Mouse (Mus musculus) heart, postnatal 0 days (tissue): ENCODE data around the gene Fgf18. TPM values are rescaled to one million over a fixed set of nuclear protein-coding genes. Genes with fewer than 3 reads are reported as not detected.

Experiments
- ATAC-seq: fragments of 200-750 bp; cut with Nextera tagmentation; 2 replicates; pipeline ENCODE4 v1.8.0; 2017; ENCODE audit warnings: low read depth, moderate number of reproducible peaks, moderate library complexity; ENCODE audit not compliant: insufficient read depth
- DNase-seq: peaks from one replicate; pipeline ENCODE4 v3.0.0-alpha.2; 2016; ENCODE audit warnings: low spot score
- H3K27ac ChIP-seq: fragments of 300-500 bp; sonication (generic); 2 replicates; pipeline ENCODE4 v1.5.1; 2014; ENCODE audit warnings: low read depth, mild to moderate bottlenecking
- H3K27me3 ChIP-seq: fragments of 300-500 bp; sonication (generic); 2 replicates; pipeline ENCODE4 v1.6.1; 2014; ENCODE audit warnings: low read length, mixed read lengths; ENCODE audit not compliant: control insufficient read depth, insufficient read depth
- H3K36me3 ChIP-seq: fragments of 300-500 bp; sonication (generic); replicated peaks from 2 replicates; pipeline ENCODE4 v1.6.1; 2014; ENCODE audit warnings: low read length, mixed read lengths; ENCODE audit not compliant: control insufficient read depth, insufficient read depth
- H3K4me1 ChIP-seq: fragments of 300-500 bp; sonication (generic); 2 replicates; pipeline ENCODE4 v1.6.1; 2014; ENCODE audit warnings: antibody characterized with exemption; ENCODE audit not compliant: control insufficient read depth, insufficient read depth
- H3K4me2 ChIP-seq: fragments of 300-500 bp; sonication (generic); 2 replicates; pipeline ENCODE4 v1.6.1; 2014; ENCODE audit warnings: low read depth, mild to moderate bottlenecking, low read length, moderate library complexity
- H3K4me3 ChIP-seq: fragments of 300-500 bp; sonication (generic); 2 replicates; pipeline ENCODE4 v1.5.1; 2014; ENCODE audit warnings: low read depth, low read length
- H3K9ac ChIP-seq: fragments of 300-500 bp; sonication (generic); replicated peaks from 2 replicates; pipeline ENCODE4 v1.6.1; 2014; ENCODE audit warnings: low read depth, low read length, mixed read lengths
- H3K9me3 ChIP-seq: fragments of 300-500 bp; sonication (generic); replicated peaks from 2 replicates; pipeline ENCODE4 v1.6.1; 2016; ENCODE audit warnings: low read length; ENCODE audit not compliant: control insufficient read depth
- CTCF ChIP-seq: IDR thresholded peaks from 2 replicates; pipeline ENCODE4 v1.5.1; 2016; ENCODE audit warnings: antibody characterized with exemption, control low read depth, low read depth
- EP300 ChIP-seq: IDR thresholded peaks from 2 replicates; pipeline ENCODE4 v1.6.1; 2016; ENCODE audit warnings: antibody characterized with exemption, low read depth
- WGBS: fragments of 180-500 bp; shearing (Covaris S2); extraction: QIAGEN DNeasy Blood & Tissue Kit; methylation state at CpG from one replicate; pipeline ENCODE4 v1.1.7; 2014; 5-methylcytosine and 5-hydroxymethylcytosine counted together
- polyA plus RNA-seq: library from polyadenylated mRNA; unstranded; fragments of >200 nt; fragmentation: Nextera tagmentation; extraction: Ambion mirVana; gene quantifications from 2 replicates; pipeline ENCODE4 v1.2.1, GENCODE M21; 2015
- total RNA-seq: library from RNA; depleted of rRNA; stranded (reverse); fragments of >200 nt; gene quantifications from 2 replicates; pipeline ENCODE4 v1.2.3, GENCODE M21; 2014; ENCODE audit warnings: low replicate concordance

The Fgf18 gene
- total and polyA plus RNA-seq, 2 experiments from 2014 or later = 10.5 to 10.7 TPM

- WGBS = 67% methylated on average over 8 of the region's 8 CpGs
- 0 out of 2 replicates have a peak, but pooled peaks cover 7% of the 10 kb centered on the region for H3K27me3 ChIP-seq
- H3K9me3 ChIP-seq = no peaks in the 10 kb centered on the region
- no peak overlapping the region for H3K4me3 ChIP-seq
- H3K27ac ChIP-seq = no peak overlapping the region
- no peaks in the 10 kb centered on the region for H3K36me3 ChIP-seq
- TF ChIP-seq EP300 = no peak
- TF ChIP-seq CTCF = no peak
- peaks cover 6% of the 10 kb centered on the region for H3K4me1 ChIP-seq
- DNase-seq (no peak), ATAC-seq (no peak)
- no peak overlapping the region for H3K4me2 ChIP-seq
- no peak overlapping the region for H3K9ac ChIP-seq
Measured at GRCm38 (mm10) chr11:33119556-33119955, 27.6 kb downstream of the Fgf18 start.

GRCm38 (mm10) chr11:33119116-33119515 is 28.1 kb downstream of the Fgf18 start:
- no peak for ATAC-seq
- Histone ChIP-seq H3K9ac (no peak overlapping the region), H3K4me1 (peaks cover 6% of the 10 kb centered on the region), H3K27me3 (0 out of 2 replicates have a peak, but pooled peaks cover 7% of the 10 kb centered on the region), H3K9me3 (no peaks in the 10 kb centered on the region), H3K4me2 (no peak overlapping the region), H3K4me3 (no peak overlapping the region), H3K36me3 (no peaks in the 10 kb centered on the region), H3K27ac (no peak overlapping the region)
- TF ChIP-seq EP300 (no peak), CTCF (no peak)
- DNase-seq = no peak
- WGBS = 81% methylated on average over 7 of the region's 7 CpGs

GRCm38 (mm10) chr11:33118480-33118879 is 28.7 kb downstream of the Fgf18 start:
- DNase-seq = no peak
- ATAC-seq = no peak
- H3K27me3 ChIP-seq = 0 out of 2 replicates have a peak, but pooled peaks cover 7% of the 10 kb centered on the region
- WGBS = 66% methylated on average over 6 of the region's 6 CpGs
- no peak overlapping the region for H3K4me2 ChIP-seq
- TF ChIP-seq CTCF = no peak
- no peak for TF ChIP-seq EP300
- no peak overlapping the region for H3K27ac ChIP-seq
- peaks cover 6% of the 10 kb centered on the region for H3K4me1 ChIP-seq
- H3K9me3 ChIP-seq = no peaks in the 10 kb centered on the region
- no peak overlapping the region for H3K9ac ChIP-seq
- no peaks in the 10 kb centered on the region for H3K36me3 ChIP-seq
- no peak overlapping the region for H3K4me3 ChIP-seq

- WGBS = 91% methylated on average over 3 of the region's 3 CpGs
- DNase-seq (no peak), ATAC-seq (no peak)
- Histone ChIP-seq H3K9me3 (no peaks in the 10 kb centered on the region), H3K27ac (no peak overlapping the region), H3K36me3 (no peaks in the 10 kb centered on the region), H3K27me3 (no peaks in the 10 kb centered on the region), H3K4me2 (no peak overlapping the region), H3K9ac (no peak overlapping the region), H3K4me1 (no peaks in the 10 kb centered on the region), H3K4me3 (no peak overlapping the region)
- no peak for TF ChIP-seq CTCF
- TF ChIP-seq EP300 = no peak
Measured at GRCm38 (mm10) chr11:33115796-33116195, 31.4 kb downstream of the Fgf18 start.

GRCm38 (mm10) chr11:33112407-33112806 is 34.8 kb downstream of the Fgf18 start:
- Histone ChIP-seq H3K27me3 (0 out of 2 replicates have a peak, but pooled peaks cover 3% of the 10 kb centered on the region), H3K4me1 (no peaks in the 10 kb centered on the region), H3K4me3 (no peak overlapping the region), H3K36me3 (no peaks in the 10 kb centered on the region), H3K27ac (no peak overlapping the region), H3K9ac (no peak overlapping the region), H3K4me2 (no peak overlapping the region), H3K9me3 (no peaks in the 10 kb centered on the region)
- WGBS = 14% methylated on average over 1 of the region's 1 CpGs
- DNase-seq (no peak), ATAC-seq (no peak)
- TF ChIP-seq CTCF = no peak
- no peak for TF ChIP-seq EP300

- no peak overlapping the region for H3K4me2 ChIP-seq
- H3K4me1 ChIP-seq = 0 out of 2 replicates have a peak, but pooled peaks cover 6% of the 10 kb centered on the region
- H3K27ac ChIP-seq = no peak overlapping the region
- H3K9me3 ChIP-seq = no peaks in the 10 kb centered on the region
- 0 out of 2 replicates have a peak, but pooled peaks cover 3% of the 10 kb centered on the region for H3K27me3 ChIP-seq
- H3K36me3 ChIP-seq = no peaks in the 10 kb centered on the region
- no peak overlapping the region for H3K4me3 ChIP-seq
- no peak overlapping the region for H3K9ac ChIP-seq
- no peak for ATAC-seq
- WGBS = 65% methylated on average over 2 of the region's 2 CpGs
- TF ChIP-seq EP300 = no peak
- TF ChIP-seq CTCF = no peak
- no peak for DNase-seq
Measured at GRCm38 (mm10) chr11:33110111-33110510, 37.1 kb downstream of the Fgf18 start.
